Mouse (Mus musculus) erythroblast, adult 5-6 weeks (primary cell): ENCODE measurements around the gene Senp5. TPM values are rescaled to one million over a fixed set of nuclear protein-coding genes. Genes with fewer than 3 reads are reported as not detected.

Experiments used
- ATAC-seq: replicated peaks from 2 replicates; pipeline ENCODE4 v1.8.0; 2016; ENCODE audit warnings: moderate number of reproducible peaks, mild to moderate bottlenecking, moderate TSS enrichment, inconsistent platforms; ENCODE audit not compliant: poor library complexity, low FRiP score, severe bottlenecking
- total RNA-seq, 2 experiments: library from RNA; stranded (forward) in 1 of 2; stranded (reverse) in 1 of 2; fragments of 150-400 nt in 1 of 2; fragments of 200-764, 138-1000 nt in 1 of 2; gene quantifications; 2 replicates each; pipeline versions ENCODE4 v1.2.3 to v1.2.4; 2015 to 2017; ENCODE audit warnings: low replicate concordance in 2 of 2

The Senp5 gene
- total RNA-seq, 2 experiments from 2014 or later, result 2.3 to 2.8 TPM

GRCm38 (mm10) chr16:31944698-31945255 lies 58.3 kb downstream of the Senp5 start:
- no peak for ATAC-seq

GRCm38 (mm10) chr16:31943980-31944379 lies 59.1 kb downstream of the Senp5 start:
- ATAC-seq, result peak; percentile 60

- ATAC-seq, result no peak
Observed at GRCm38 (mm10) chr16:31940586-31940985, 62.5 kb downstream of the Senp5 start.

- ATAC-seq, result no peak
Observed at GRCm38 (mm10) chr16:31938856-31939255, 64.2 kb downstream of the Senp5 start.

- ATAC-seq, result no peak
Observed at GRCm38 (mm10) chr16:31936568-31936967, 66.5 kb downstream of the Senp5 start.

- no peak for ATAC-seq
Observed at GRCm38 (mm10) chr16:31935091-31935979, 67.8 kb downstream of the Senp5 start.

- no peak for ATAC-seq
Observed at GRCm38 (mm10) chr16:31934550-31935010, 68.5 kb downstream of the Senp5 start.

- no peak for ATAC-seq
Observed at GRCm38 (mm10) chr16:31933751-31934549, 69.1 kb downstream of the Senp5 start, which contains the start of gene Pigz. Gene Pigz, plus strand, starts transcription at chr16:31933851.

GRCm38 (mm10) chr16:31932840-31933697 lies 70.0 kb downstream of the Senp5 start:
- no peak for ATAC-seq

GRCm38 (mm10) chr16:31932255-31932654 lies 70.8 kb downstream of the Senp5 start:
- no peak for ATAC-seq

- ATAC-seq, result no peak
Observed at GRCm38 (mm10) chr16:31931330-31931729, 71.8 kb downstream of the Senp5 start.

- no peak for ATAC-seq
Observed at GRCm38 (mm10) chr16:31927412-31927811, 75.7 kb downstream of the Senp5 start.

GRCm38 (mm10) chr16:31926547-31927182 lies 76.4 kb downstream of the Senp5 start:
- no peak for ATAC-seq

GRCm38 (mm10) chr16:31926091-31926490 lies 77.0 kb downstream of the Senp5 start:
- ATAC-seq, result no peak

GRCm38 (mm10) chr16:31924368-31924767 lies 78.7 kb downstream of the Senp5 start:
- ATAC-seq, result no peak

- peak; percentile 79 for ATAC-seq
Observed at GRCm38 (mm10) chr16:31918248-31918724, 84.8 kb downstream of the Senp5 start.

GRCm38 (mm10) chr16:31917776-31918175 lies 85.3 kb downstream of the Senp5 start:
- ATAC-seq, result no peak

GRCm38 (mm10) chr16:31910281-31910847 lies 92.7 kb downstream of the Senp5 start:
- ATAC-seq, result no peak
